Mouse (Mus musculus): ENCODE measurements at regions not wholly inside any gene's neighbourhood (a gene's known extent, or its start where the extent isn't known, plus 50 kb on each side); places are given as distances from the start of the nearest gene placed in this dataset.

DNA sequence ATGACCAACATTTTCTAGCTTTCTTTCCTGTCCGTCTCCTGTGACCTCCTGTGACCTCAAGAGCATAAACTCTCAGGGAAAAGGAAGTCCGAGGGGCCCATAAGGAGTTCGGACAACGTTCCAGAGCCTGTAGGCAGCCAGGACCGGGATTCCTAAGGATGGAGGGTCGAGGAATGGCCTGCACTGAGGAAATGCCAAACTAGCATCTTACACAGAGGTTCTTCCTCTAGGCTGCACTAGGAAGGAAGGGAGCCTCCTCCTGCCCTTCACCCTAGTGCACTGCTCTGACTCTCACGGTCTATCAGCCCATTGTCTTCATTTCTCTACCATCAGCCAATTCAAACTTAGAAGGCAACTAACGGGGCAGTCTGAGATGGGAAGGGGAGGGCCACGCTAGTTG, 149.2 kb downstream of the BC067074 start:
- H3K9ac ChIP-seq (replicated peaks) = no peak overlapping the region
- WGBS = 60% methylated on average over 9 of the region's 9 CpGs
- H3K4me1 ChIP-seq (replicated peaks) = peaks cover 4% of the 10 kb centered on the region; the same call in 1 of the 2 replicates
- no peak overlapping the region for H3K4me2 ChIP-seq
- H3K9me3 ChIP-seq = no peaks in the 10 kb centered on the region
- H3K27ac ChIP-seq = no peak overlapping the region
- H3K4me3 ChIP-seq (replicated peaks) = no peak overlapping the region
- no peaks in the 10 kb centered on the region for H3K36me3 ChIP-seq
- no peak; the same call in 1 of the 2 replicates for ATAC-seq (ENCODE audit: insufficient number of reproducible peaks, insufficient read depth, low FRiP score, low TSS enrichment, low read depth)
- H3K27me3 ChIP-seq = no peaks in the 10 kb centered on the region

DNA sequence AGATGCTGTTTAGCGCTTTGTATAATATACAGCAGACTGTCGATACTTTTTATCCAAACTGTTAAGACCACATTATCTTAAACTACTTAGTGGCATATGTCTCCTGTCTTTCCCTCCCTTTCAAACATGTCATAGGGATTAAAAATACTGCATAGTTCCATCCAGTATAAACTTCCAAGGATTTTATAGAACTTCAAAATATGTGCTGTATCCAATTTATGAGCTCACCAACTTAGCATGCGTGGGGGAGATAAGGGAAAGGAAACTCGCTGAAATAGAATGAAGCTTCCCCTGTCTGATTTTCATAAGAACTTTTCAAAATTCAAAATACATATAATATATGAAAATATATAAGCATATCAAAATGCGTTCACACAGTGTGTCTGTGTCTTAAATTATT, 147.2 kb downstream of the BC067074 start:
- H3K27me3 ChIP-seq = no peaks in the 10 kb centered on the region
- H3K4me1 ChIP-seq (replicated peaks) = peaks cover 4% of the 10 kb centered on the region; the same call in 1 of the 2 replicates
- no peak overlapping the region for H3K4me2 ChIP-seq
- WGBS = 88% methylated on average over 5 of the region's 5 CpGs
- H3K4me3 ChIP-seq (replicated peaks) = no peak overlapping the region
- H3K36me3 ChIP-seq = no peaks in the 10 kb centered on the region
- no peaks in the 10 kb centered on the region for H3K9me3 ChIP-seq
- H3K9ac ChIP-seq (replicated peaks) = no peak overlapping the region
- no peak for ATAC-seq (ENCODE audit: insufficient number of reproducible peaks, insufficient read depth, low FRiP score, low TSS enrichment, low read depth)
- no peak overlapping the region for H3K27ac ChIP-seq

DNA sequence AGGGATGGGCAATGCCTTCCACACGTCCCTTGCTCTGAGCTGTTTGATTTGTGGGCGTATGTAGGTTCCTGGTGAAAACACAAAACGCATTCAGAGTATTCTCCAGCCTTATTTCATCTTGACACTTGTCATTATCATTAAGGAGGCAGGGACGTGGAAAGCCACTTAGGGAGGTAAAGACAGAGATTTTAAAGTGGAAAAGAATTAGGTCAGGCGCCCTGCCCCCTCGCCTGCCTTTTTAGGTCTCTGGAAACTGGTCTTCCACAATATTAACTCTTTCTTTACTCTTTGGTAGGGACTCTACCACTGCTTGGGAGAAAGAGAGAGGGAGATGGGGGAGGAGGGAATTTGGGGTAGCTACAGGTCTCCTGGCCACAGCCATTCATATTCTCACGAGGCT, 146.6 kb downstream of the BC067074 start:
- no peak overlapping the region for H3K27ac ChIP-seq
- 33% methylated on average over 7 of the region's 7 CpGs for WGBS
- ATAC-seq (ENCODE audit: insufficient number of reproducible peaks, insufficient read depth, low FRiP score, low TSS enrichment, low read depth) = no peak
- no peak overlapping the region for H3K9ac ChIP-seq (replicated peaks)
- no peak overlapping the region for H3K4me3 ChIP-seq (replicated peaks)
- H3K36me3 ChIP-seq = no peaks in the 10 kb centered on the region
- H3K9me3 ChIP-seq = no peaks in the 10 kb centered on the region
- peaks cover 4% of the 10 kb centered on the region; the same call in 1 of the 2 replicates for H3K4me1 ChIP-seq (replicated peaks)
- H3K4me2 ChIP-seq = no peak overlapping the region
- no peaks in the 10 kb centered on the region for H3K27me3 ChIP-seq

DNA sequence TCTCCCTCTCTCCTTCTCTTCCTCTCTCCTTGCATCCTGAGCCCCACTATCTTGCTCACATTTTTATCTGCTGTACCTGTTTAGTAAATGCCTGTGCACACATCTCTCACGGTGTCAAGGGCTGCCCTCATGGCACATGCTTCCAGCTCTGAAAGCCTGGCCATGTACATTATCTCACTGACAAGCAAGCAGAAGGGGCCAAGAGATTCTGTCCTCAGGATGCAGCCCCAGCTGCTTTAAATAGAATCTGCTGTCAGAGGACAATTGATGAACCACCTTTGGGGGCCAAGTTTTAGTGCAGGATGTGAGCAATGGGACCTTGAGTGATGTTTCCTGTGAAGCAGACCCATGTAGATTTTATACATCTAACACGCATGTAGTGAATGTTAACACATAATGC, 145.9 kb downstream of the BC067074 start:
- Histone ChIP-seq H3K36me3 (no peaks in the 10 kb centered on the region), H3K9me3 (no peaks in the 10 kb centered on the region), H3K4me2 (no peak overlapping the region), H3K4me1 (replicated peaks) (peaks cover 4% of the 10 kb centered on the region; the same call in 1 of the 2 replicates), H3K27ac (no peak overlapping the region), H3K9ac (replicated peaks) (no peak overlapping the region), H3K4me3 (replicated peaks) (no peak overlapping the region), H3K27me3 (no peaks in the 10 kb centered on the region)
- 72% methylated on average over 2 of the region's 2 CpGs for WGBS
- no peak for ATAC-seq (ENCODE audit: insufficient number of reproducible peaks, insufficient read depth, low FRiP score, low TSS enrichment, low read depth)

DNA sequence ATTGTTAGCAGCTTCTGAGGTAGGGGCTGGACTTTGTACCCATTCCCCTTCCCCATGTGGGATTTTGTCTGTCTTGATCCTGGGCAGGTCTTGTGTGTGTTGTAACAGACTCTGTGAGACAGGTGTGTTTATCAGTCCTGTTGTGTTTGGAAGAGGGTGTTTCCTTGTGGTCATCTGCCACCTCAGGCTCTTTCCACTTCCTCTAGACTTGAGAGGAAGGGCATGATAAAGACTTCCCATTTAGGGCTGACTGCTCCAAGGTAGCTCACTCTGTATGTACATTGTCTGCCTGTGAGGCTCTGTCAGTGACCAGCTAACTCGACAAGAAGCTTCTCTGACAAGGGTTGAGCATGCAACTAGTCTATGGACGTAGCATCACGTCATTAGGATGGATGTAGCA, 143.3 kb downstream of the BC067074 start:
- H3K36me3 ChIP-seq = no peaks in the 10 kb centered on the region
- H3K27ac ChIP-seq = no peak overlapping the region
- H3K27me3 ChIP-seq = no peaks in the 10 kb centered on the region
- no peak overlapping the region for H3K9ac ChIP-seq (replicated peaks)
- no peak overlapping the region for H3K4me3 ChIP-seq (replicated peaks)
- peaks cover 4% of the 10 kb centered on the region; the same call in 1 of the 2 replicates for H3K4me1 ChIP-seq (replicated peaks)
- WGBS = 89% methylated on average over 3 of the region's 3 CpGs
- no peaks in the 10 kb centered on the region for H3K9me3 ChIP-seq
- no peak overlapping the region for H3K4me2 ChIP-seq
- ATAC-seq (ENCODE audit: insufficient number of reproducible peaks, insufficient read depth, low FRiP score, low TSS enrichment, low read depth) = no peak

DNA sequence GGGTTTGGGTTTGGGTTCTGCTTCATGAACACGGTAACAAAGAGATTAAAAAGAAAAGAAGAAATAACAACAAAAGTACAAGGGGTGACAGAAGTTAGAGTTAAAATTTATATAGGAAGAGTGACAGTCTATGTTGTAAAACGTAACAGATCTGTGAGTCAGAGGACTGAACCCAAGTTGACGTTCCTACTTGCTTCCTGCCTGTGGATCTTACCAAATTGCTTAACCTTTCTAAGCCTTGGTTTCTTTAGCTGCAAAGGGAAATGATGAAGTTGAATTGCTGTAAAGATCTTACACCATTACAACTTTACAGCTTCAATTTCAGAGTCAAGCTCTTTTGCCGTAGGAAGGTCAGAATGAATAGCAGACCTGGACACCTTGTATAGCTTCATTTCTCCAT, 142.2 kb downstream of the BC067074 start:
- no peak overlapping the region for H3K27ac ChIP-seq
- H3K4me3 ChIP-seq (replicated peaks) = no peak overlapping the region
- ATAC-seq (ENCODE audit: insufficient number of reproducible peaks, insufficient read depth, low FRiP score, low TSS enrichment, low read depth) = no peak
- no peaks in the 10 kb centered on the region for H3K9me3 ChIP-seq
- H3K4me2 ChIP-seq = no peak overlapping the region
- 87% methylated on average over 4 of the region's 4 CpGs for WGBS
- no peaks in the 10 kb centered on the region for H3K36me3 ChIP-seq
- H3K9ac ChIP-seq (replicated peaks) = no peak overlapping the region
- H3K27me3 ChIP-seq = no peaks in the 10 kb centered on the region
- H3K4me1 ChIP-seq (replicated peaks) = peaks cover 4% of the 10 kb centered on the region; the same call in 1 of the 2 replicates

DNA sequence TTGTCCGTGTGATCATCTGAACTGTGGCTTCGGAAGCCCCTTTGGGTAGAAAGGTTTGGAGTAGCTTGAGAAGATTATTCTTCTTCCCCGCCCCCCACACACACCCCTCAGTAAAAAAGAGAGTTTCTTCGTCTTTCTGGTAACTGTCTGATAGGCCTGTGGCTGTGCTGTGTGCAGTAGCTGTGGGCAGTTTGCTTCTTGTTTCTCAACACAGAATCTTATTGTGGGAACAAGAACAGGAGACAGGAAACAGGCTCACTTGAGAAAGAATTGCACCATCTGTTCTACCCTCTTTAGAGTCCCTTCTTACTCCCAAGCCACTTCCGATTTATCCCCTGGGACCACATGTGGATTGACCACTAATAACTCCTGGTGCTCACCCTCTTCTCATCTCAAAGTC, 140.5 kb downstream of the BC067074 start:
- no peaks in the 10 kb centered on the region for H3K9me3 ChIP-seq
- no peak overlapping the region for H3K4me3 ChIP-seq (replicated peaks)
- no peak for ATAC-seq (ENCODE audit: insufficient number of reproducible peaks, insufficient read depth, low FRiP score, low TSS enrichment, low read depth)
- H3K27ac ChIP-seq = no peak overlapping the region
- H3K4me2 ChIP-seq = no peak overlapping the region
- no peaks in the 10 kb centered on the region for H3K27me3 ChIP-seq
- WGBS = 71% methylated on average over 5 of the region's 5 CpGs
- H3K4me1 ChIP-seq (replicated peaks) = no peaks in the 10 kb centered on the region
- no peaks in the 10 kb centered on the region for H3K36me3 ChIP-seq
- no peak overlapping the region for H3K9ac ChIP-seq (replicated peaks)

DNA sequence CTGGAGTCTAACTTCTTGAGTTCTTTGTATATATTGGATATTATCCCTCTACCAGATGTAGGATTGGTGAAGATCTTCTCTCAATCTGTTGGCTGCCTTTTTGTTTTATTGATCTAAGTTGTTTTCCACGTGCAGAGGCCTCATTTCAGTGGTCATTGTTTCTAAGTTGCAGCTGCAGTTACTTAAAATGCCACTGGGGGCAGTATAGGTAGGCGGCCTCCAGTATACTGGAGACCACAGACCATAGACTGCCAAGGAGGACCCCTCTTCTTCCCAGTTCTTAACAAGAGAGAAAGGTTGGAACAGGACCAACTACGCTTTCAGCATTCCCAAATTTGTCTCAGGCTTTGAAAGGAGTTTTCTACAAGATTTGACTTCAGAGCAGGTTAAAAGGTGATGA, 136.7 kb downstream of the BC067074 start:
- Histone ChIP-seq H3K27ac (no peak overlapping the region), H3K36me3 (no peaks in the 10 kb centered on the region), H3K27me3 (no peaks in the 10 kb centered on the region), H3K4me3 (replicated peaks) (no peak overlapping the region), H3K4me2 (no peak overlapping the region), H3K4me1 (replicated peaks) (no peaks in the 10 kb centered on the region), H3K9ac (replicated peaks) (no peak overlapping the region), H3K9me3 (no peaks in the 10 kb centered on the region)
- 36% methylated on average over 3 of the region's 3 CpGs for WGBS
- ATAC-seq (ENCODE audit: insufficient number of reproducible peaks, insufficient read depth, low FRiP score, low TSS enrichment, low read depth) = no peak
